Mouse (Mus musculus): ENCODE results near the gene Rab5if. TPM values are rescaled to one million over a fixed set of nuclear protein-coding genes. Genes with fewer than 3 reads are reported as not detected.

The Rab5if gene
- polyA plus RNA-seq, 1 experiment from 2014 or later = 140 TPM

Other genes with a start within 250 kb of the Rab5if start
- 10.4 and 11.9 TPM in 2 replicates for gene Dlgap4, start 249.4 kb upstream of the Rab5if start, polyA plus RNA-seq (2015; fragmentation: Nextera tagmentation; extraction: Ambion mirVana)
- gene Myl9, start 87.7 kb upstream of the Rab5if start, polyA plus RNA-seq (2015; fragmentation: Nextera tagmentation; extraction: Ambion mirVana) = 48.1 and 52.7 TPM in 2 replicates
- 6.3 and 6.6 TPM in 2 replicates for gene Tgif2, start 23.1 kb upstream of the Rab5if start, polyA plus RNA-seq (2015; fragmentation: Nextera tagmentation; extraction: Ambion mirVana)
- gene 4930518I15Rik, start 5.2 kb upstream of the Rab5if start, polyA plus RNA-seq (2015; fragmentation: Nextera tagmentation; extraction: Ambion mirVana) = 2.0 and 2.5 TPM in 2 replicates
- gene Sla2, start 24.1 kb downstream of the Rab5if start, polyA plus RNA-seq (2015; fragmentation: Nextera tagmentation; extraction: Ambion mirVana) = 2.1 TPM in 2 replicates
- 32.9 and 35.1 TPM in 2 replicates for gene Ndrg3, start 128.9 kb downstream of the Rab5if start, polyA plus RNA-seq (2015; fragmentation: Nextera tagmentation; extraction: Ambion mirVana)
- 28.9 and 29.5 TPM in 2 replicates for gene Dsn1, start 144.0 kb downstream of the Rab5if start, polyA plus RNA-seq (2015; fragmentation: Nextera tagmentation; extraction: Ambion mirVana)
- gene Soga1, start 216.1 kb downstream of the Rab5if start, polyA plus RNA-seq (2015; fragmentation: Nextera tagmentation; extraction: Ambion mirVana) = 1.4 and 1.7 TPM in 2 replicates
- not detected in 2 replicates for gene Tldc2, start 223.9 kb downstream of the Rab5if start, polyA plus RNA-seq (2015; fragmentation: Nextera tagmentation; extraction: Ambion mirVana)

All from liver, embryonic 15.5 days (tissue).